Mouse (Mus musculus): ENCODE data around the gene Yars2. TPM values are rescaled to one million over a fixed set of nuclear protein-coding genes. Genes with fewer than 3 reads are reported as not detected.
A peak's percentile ranks its signal among the peaks of the same experiment; 100 is the strongest.

Gene Yars2
- total and polyA plus RNA-seq, 2 experiments from 2014 or later = 31.3 to 75.8 TPM

DNA sequence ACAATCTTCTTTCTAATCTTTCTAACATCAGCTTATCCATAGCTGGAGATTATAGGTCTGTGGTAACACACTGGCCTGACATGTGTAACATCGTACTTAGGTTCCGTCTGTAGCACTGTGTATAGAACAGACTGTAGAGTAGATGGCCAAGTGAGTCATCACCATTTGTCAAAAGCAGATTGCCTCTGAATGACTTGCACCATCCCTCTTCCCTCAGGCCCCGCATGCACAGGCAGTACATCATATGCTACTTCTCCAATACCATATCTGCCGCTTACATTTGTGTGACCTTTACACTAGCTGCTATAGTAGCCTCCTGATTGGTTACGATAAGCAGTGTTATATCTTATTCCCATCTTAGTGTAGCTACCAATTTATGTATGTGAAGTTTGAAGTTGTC is 41.9 kb upstream of the Yars2 start:
- Histone ChIP-seq H3K36me3 (replicated peaks; ENCODE audit: control insufficient read depth, insufficient read depth, low read length) (peaks cover 55% of the 10 kb centered on the region), H3K4me2 (ENCODE audit: low read depth, low read length) (no peak overlapping the region), H3K27me3 (ENCODE audit: control insufficient read depth, insufficient read depth, low read length) (no peaks in the 10 kb centered on the region), H3K9me3 (replicated peaks; ENCODE audit: control insufficient read depth, low read length) (no peaks in the 10 kb centered on the region), H3K9ac (replicated peaks; ENCODE audit: low read depth, low read length) (no peak overlapping the region), H3K4me3 (ENCODE audit: low read depth, low read length) (no peak overlapping the region), H3K4me1 (ENCODE audit: control insufficient read depth, insufficient read depth) (peaks cover 26% of the 10 kb centered on the region), H3K27ac (ENCODE audit: low read depth) (no peak overlapping the region)
- TF ChIP-seq EP300 (IDR thresholded peaks at IDR 0.05; ENCODE audit: low read depth) = no peak
- TF ChIP-seq CTCF (IDR thresholded peaks at IDR 0.05; ENCODE audit: low read depth) = no peak
- WGBS = 81% methylated on average over 5 of the region's 5 CpGs
- ATAC-seq (ENCODE audit: insufficient read depth, low read depth) (no peak), DNase-seq (ENCODE audit: low spot score) (no peak)

- TF ChIP-seq EP300 (IDR thresholded peaks at IDR 0.05; ENCODE audit: low read depth) (no peak), CTCF (IDR thresholded peaks at IDR 0.05; ENCODE audit: low read depth) (no peak)
- H3K4me3 ChIP-seq (ENCODE audit: low read depth, low read length) = no peak overlapping the region
- H3K9me3 ChIP-seq (replicated peaks; ENCODE audit: control insufficient read depth, low read length) = no peaks in the 10 kb centered on the region
- 81% methylated on average over 6 of the region's 6 CpGs for WGBS
- peak overlapping the region; percentile 35 for H3K27ac ChIP-seq (ENCODE audit: low read depth)
- no peaks in the 10 kb centered on the region for H3K27me3 ChIP-seq (ENCODE audit: control insufficient read depth, insufficient read depth, low read length)
- no peak overlapping the region for H3K9ac ChIP-seq (replicated peaks; ENCODE audit: low read depth, low read length)
- DNase-seq (ENCODE audit: low spot score) = no peak
- H3K36me3 ChIP-seq (replicated peaks; ENCODE audit: control insufficient read depth, insufficient read depth, low read length) = peaks cover 57% of the 10 kb centered on the region
- H3K4me2 ChIP-seq (ENCODE audit: low read depth, low read length) = no peak overlapping the region
- peaks cover 22% of the 10 kb centered on the region for H3K4me1 ChIP-seq (ENCODE audit: control insufficient read depth, insufficient read depth)
- ATAC-seq (ENCODE audit: insufficient read depth, low read depth) = no peak
Measured at GRCm38 (mm10) chr16:16261481-16261880, 41.3 kb upstream of the Yars2 start.

GRCm38 (mm10) chr16:16262436-16262835 is 40.3 kb upstream of the Yars2 start:
- peaks cover 15% of the 10 kb centered on the region for H3K4me1 ChIP-seq (ENCODE audit: control insufficient read depth, insufficient read depth)
- ATAC-seq (ENCODE audit: insufficient read depth, low read depth) (no peak), DNase-seq (ENCODE audit: low spot score) (no peak)
- peak overlapping the region; percentile 34; the same call in 1 of the 2 replicates for H3K27ac ChIP-seq (ENCODE audit: low read depth)
- H3K9ac ChIP-seq (replicated peaks; ENCODE audit: low read depth, low read length) = no peak overlapping the region
- H3K36me3 ChIP-seq (replicated peaks; ENCODE audit: control insufficient read depth, insufficient read depth, low read length) = peaks cover 62% of the 10 kb centered on the region
- no peak for TF ChIP-seq CTCF (IDR thresholded peaks at IDR 0.05; ENCODE audit: low read depth)
- TF ChIP-seq EP300 (IDR thresholded peaks at IDR 0.05; ENCODE audit: low read depth) = no peak
- H3K9me3 ChIP-seq (replicated peaks; ENCODE audit: control insufficient read depth, low read length) = no peaks in the 10 kb centered on the region
- 46% methylated on average over 3 of the region's 3 CpGs for WGBS
- H3K27me3 ChIP-seq (ENCODE audit: control insufficient read depth, insufficient read depth, low read length) = no peaks in the 10 kb centered on the region
- H3K4me3 ChIP-seq (ENCODE audit: low read depth, low read length) = no peak overlapping the region
- H3K4me2 ChIP-seq (ENCODE audit: low read depth, low read length) = no peak overlapping the region

GRCm38 (mm10) chr16:16272978-16273377 is 29.8 kb upstream of the Yars2 start:
- no peak for DNase-seq (ENCODE audit: low spot score)
- Histone ChIP-seq H3K4me2 (ENCODE audit: low read depth, low read length) (no peak overlapping the region), H3K27ac (ENCODE audit: low read depth) (no peak overlapping the region), H3K27me3 (ENCODE audit: control insufficient read depth, insufficient read depth, low read length) (no peaks in the 10 kb centered on the region), H3K9ac (replicated peaks; ENCODE audit: low read depth, low read length) (no peak overlapping the region), H3K9me3 (replicated peaks; ENCODE audit: control insufficient read depth, low read length) (no peaks in the 10 kb centered on the region), H3K36me3 (replicated peaks; ENCODE audit: control insufficient read depth, insufficient read depth, low read length) (peaks cover 55% of the 10 kb centered on the region), H3K4me3 (ENCODE audit: low read depth, low read length) (no peak overlapping the region), H3K4me1 (ENCODE audit: control insufficient read depth, insufficient read depth) (no peaks in the 10 kb centered on the region)
- 71% methylated on average over 3 of the region's 3 CpGs for WGBS
- ATAC-seq (ENCODE audit: insufficient read depth, low read depth) = no peak
- TF ChIP-seq EP300 (IDR thresholded peaks at IDR 0.05; ENCODE audit: low read depth) (no peak), CTCF (IDR thresholded peaks at IDR 0.05; ENCODE audit: low read depth) (no peak)

DNA sequence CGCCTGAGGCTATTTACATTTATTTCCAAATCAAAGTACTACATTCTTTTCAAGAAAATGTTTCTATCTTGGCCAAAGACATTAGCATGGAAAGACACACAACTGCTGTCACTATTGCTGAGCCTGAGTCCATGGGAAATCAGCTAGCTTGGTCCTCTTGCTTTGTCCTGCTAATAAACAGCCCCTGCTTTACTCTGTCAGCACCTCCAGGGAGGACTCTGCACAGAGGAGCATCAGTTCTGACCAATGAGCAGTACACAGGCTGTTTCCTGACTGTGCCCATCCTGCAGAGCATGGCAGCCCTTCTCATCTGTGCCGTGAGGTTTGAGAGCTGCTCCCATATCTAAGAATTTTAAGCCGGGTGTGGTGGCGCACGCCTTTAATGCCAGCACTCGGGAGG is 29.0 kb upstream of the Yars2 start:
- WGBS = 79% methylated on average over 6 of the region's 6 CpGs
- ATAC-seq (ENCODE audit: insufficient read depth, low read depth) = no peak

GRCm38 (mm10) chr16:16303138-16303827 is 518 bp downstream of the Yars2 start:
- ATAC-seq (ENCODE audit: insufficient read depth, low read depth) = peak; percentile 43
- WGBS = under 1% methylated on average over 61 of the region's 61 CpGs
- Histone ChIP-seq H3K27me3 (ENCODE audit: control insufficient read depth, insufficient read depth, low read length) (no peaks in the 10 kb centered on the region), H3K4me2 (ENCODE audit: low read depth, low read length) (peak overlapping the region; percentile 94), H3K27ac (ENCODE audit: low read depth) (peak overlapping the region; percentile 94), H3K36me3 (replicated peaks; ENCODE audit: control insufficient read depth, insufficient read depth, low read length) (peaks cover 18% of the 10 kb centered on the region), H3K9ac (replicated peaks; ENCODE audit: low read depth, low read length) (peak overlapping the region; percentile 69), H3K4me1 (ENCODE audit: control insufficient read depth, insufficient read depth) (peaks cover 12% of the 10 kb centered on the region), H3K4me3 (ENCODE audit: low read depth, low read length) (peak overlapping the region; percentile 78), H3K9me3 (replicated peaks; ENCODE audit: control insufficient read depth, low read length) (no peaks in the 10 kb centered on the region)
- TF ChIP-seq CTCF (IDR thresholded peaks at IDR 0.05; ENCODE audit: low read depth) = no peak
- TF ChIP-seq EP300 (IDR thresholded peaks at IDR 0.05; ENCODE audit: low read depth) = no peak
- peak; percentile 27 for DNase-seq (ENCODE audit: low spot score)

More for the DNA sequence above, 29.0 kb upstream of the Yars2 start:
- no peaks in the 10 kb centered on the region for H3K9me3 ChIP-seq (replicated peaks; ENCODE audit: control insufficient read depth, low read length)
- no peak overlapping the region for H3K27ac ChIP-seq (ENCODE audit: low read depth)
- H3K4me3 ChIP-seq (ENCODE audit: low read depth, low read length) = no peak overlapping the region
- TF ChIP-seq EP300 (IDR thresholded peaks at IDR 0.05; ENCODE audit: low read depth) (no peak), CTCF (IDR thresholded peaks at IDR 0.05; ENCODE audit: low read depth) (no peak)
- peaks cover 47% of the 10 kb centered on the region for H3K36me3 ChIP-seq (replicated peaks; ENCODE audit: control insufficient read depth, insufficient read depth, low read length)
- H3K4me2 ChIP-seq (ENCODE audit: low read depth, low read length) = no peak overlapping the region
- H3K27me3 ChIP-seq (ENCODE audit: control insufficient read depth, insufficient read depth, low read length) = no peaks in the 10 kb centered on the region
- no peak overlapping the region for H3K9ac ChIP-seq (replicated peaks; ENCODE audit: low read depth, low read length)
- peaks cover 6% of the 10 kb centered on the region; the same call in 1 of the 2 replicates for H3K4me1 ChIP-seq (ENCODE audit: control insufficient read depth, insufficient read depth)
- DNase-seq (ENCODE audit: low spot score) = no peak

Measured in heart, postnatal 0 days (tissue).